Comparison of ENCODE assay signal across 8 mouse cellular contexts in the genomic region with DNA sequence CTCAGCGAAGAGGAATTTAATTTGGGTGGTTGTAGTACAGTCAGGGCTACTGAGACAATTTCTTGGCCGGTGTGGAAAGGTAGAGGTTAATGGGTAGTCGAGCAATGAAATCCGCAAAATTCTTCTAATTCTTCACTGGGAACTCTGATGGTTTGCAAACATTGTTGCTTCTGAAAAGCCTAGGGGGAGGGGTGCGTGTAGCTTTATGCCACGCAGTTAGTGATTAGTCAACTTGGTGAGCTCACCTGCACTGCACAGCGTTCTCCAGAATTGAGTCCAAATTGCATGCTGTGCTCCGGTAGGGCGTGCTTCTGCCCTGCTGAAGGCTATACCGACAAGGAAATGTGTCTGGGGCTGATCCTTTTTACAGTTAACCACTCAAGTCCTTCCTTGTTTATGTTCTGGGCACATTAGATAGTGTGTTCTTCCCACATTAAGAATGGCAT. TPM values are rescaled to one million over a fixed set of nuclear protein-coding genes. Genes with fewer than 3 reads are reported as not detected.
A peak's percentile ranks its signal among the peaks of the same experiment; 100 is the strongest.
DNase-seq lines count a peak whose midpoint lies in the region; ATAC-seq and TF ChIP-seq lines count a peak whose summit lies in the region.

No protein-coding gene starts in this region.

- H3K9ac ChIP-seq in lung, postnatal 0 days (replicated peaks; ENCODE audit: low read depth): no peak overlapping the region
- H3K9ac ChIP-seq in forebrain, embryonic 14.5 days (ENCODE audit: low read length): no peak overlapping the region

- peak overlapping the region; percentile 48 for H3K27ac ChIP-seq in lung, postnatal 0 days (ENCODE audit: low read length)
- H3K27ac ChIP-seq in forebrain, embryonic 14.5 days (ENCODE audit: low read depth, low read length): no peak overlapping the region

- H3K27me3 ChIP-seq in lung, postnatal 0 days (replicated peaks; ENCODE audit: insufficient read depth, low read length): no peaks in the 10 kb centered on the region
- no peaks in the 10 kb centered on the region for H3K27me3 ChIP-seq in forebrain, embryonic 14.5 days (replicated peaks; ENCODE audit: control insufficient read depth, insufficient read depth, low read length)

- H3K4me3 ChIP-seq in lung, postnatal 0 days (ENCODE audit: low read depth, low read length): no peak overlapping the region
- no peak overlapping the region for H3K4me3 ChIP-seq in forebrain, embryonic 14.5 days (ENCODE audit: low read depth, low read length)

- H3K4me2 ChIP-seq in lung, postnatal 0 days (replicated peaks; ENCODE audit: low read depth, low read length): peak overlapping the region; percentile 23; the same call in 1 of the 2 replicates
- no peak overlapping the region for H3K4me2 ChIP-seq in forebrain, embryonic 14.5 days (ENCODE audit: low read length)

- 0 out of 2 replicates have a peak, but pooled peaks have one; percentile 12 for ATAC-seq in granulocyte monocyte progenitor cell, adult 5-6 weeks (replicated peaks; ENCODE audit: poor library complexity, severe bottlenecking)
- ATAC-seq in lung, postnatal 0 days: peak; percentile 36
- no peak for ATAC-seq in forebrain, embryonic 14.5 days

- peak; percentile 7 for DNase-seq in gastrocnemius, adult 18-20 months (ENCODE audit: low spot score)
- no peak for DNase-seq in gastrocnemius, postnatal 36 days
- peak; percentile 60 for DNase-seq in CD4-positive, CD25-positive, alpha-beta regulatory T cell, adult 2 months (ENCODE audit: low read depth, low spot score)
- peak; percentile 79 for DNase-seq in lung, postnatal 0 days (ENCODE audit: low spot score)
- DNase-seq in frontal cortex, postnatal 10 days (ENCODE audit: low spot score in 2 of 2): no peak
- no peak for DNase-seq in adrenal gland, postnatal 14 days
- DNase-seq in forebrain, embryonic 14.5 days (ENCODE audit: low spot score): no peak

- no peaks in the 10 kb centered on the region for H3K4me1 ChIP-seq in lung, postnatal 0 days (ENCODE audit: insufficient read depth, low read depth, low read length)
- H3K4me1 ChIP-seq in forebrain, embryonic 14.5 days (ENCODE audit: control insufficient read depth, insufficient read depth, low read length): no peaks in the 10 kb centered on the region

- no peaks in the 10 kb centered on the region for H3K9me3 ChIP-seq in lung, postnatal 0 days (ENCODE audit: low read length)
- no peaks in the 10 kb centered on the region for H3K9me3 ChIP-seq in forebrain, embryonic 14.5 days (replicated peaks; ENCODE audit: control insufficient read depth, low read length)

- WGBS in lung, postnatal 0 days: 30% methylated on average over 10 of the region's 10 CpGs
- WGBS in forebrain, embryonic 14.5 days: 46% methylated on average over 10 of the region's 10 CpGs

- no peak for TF ChIP-seq CTCF in lung, postnatal 0 days (IDR thresholded peaks at IDR 0.05)

- intact Hi-C loops in gastrocnemius, postnatal 36 days (cut with DNase I): loop anchor here (2.0 kb wide), 1 partner anchor 129 kb away; a partner anchor contains a TSS

- TF ChIP-seq EP300 in lung, postnatal 0 days (IDR thresholded peaks at IDR 0.05): peak; percentile 53

- H3K36me3 ChIP-seq in lung, postnatal 0 days (ENCODE audit: insufficient read depth, low read length): no peaks in the 10 kb centered on the region
- H3K36me3 ChIP-seq in forebrain, embryonic 14.5 days (ENCODE audit: control insufficient read depth, insufficient read depth, low read length): no peaks in the 10 kb centered on the region

RNA-seq across cellular contexts. Expression of a gene that starts 1.2 kb away (rescaled TPM):
- 1 to 10 TPM; 8.3 to 9.8 TPM for total RNA-seq in gastrocnemius, adult 18-20 months (2021)
- 10 to 100 TPM in 1 of 2 experiments, 1 to 10 TPM in 1; 9.3 to 11.7 TPM for total RNA-seq in gastrocnemius, postnatal 36 days (2021)
- 27.4 and 30.8 TPM in 2 replicates for total RNA-seq in granulocyte monocyte progenitor cell, adult 5-6 weeks (2014; fragmentation: Nextera tagmentation)
- 28.0 and 35.1 TPM in 2 replicates for total RNA-seq in granulocyte monocyte progenitor cell, adult 5-6 weeks (2017)
- polyA plus RNA-seq in lung, postnatal 0 days (2015; fragmentation: Nextera tagmentation; extraction: Ambion mirVana): 16.8 and 22.7 TPM in 2 replicates
- total RNA-seq in adrenal gland, postnatal 14 days (2021): 52.5 and 58.7 TPM in 2 replicates
- polyA plus RNA-seq in forebrain, embryonic 14.5 days (2014; fragmentation: Nextera tagmentation; extraction: Ambion mirVana): 6.1 and 8.5 TPM in 2 replicates

Comparison
In these comparisons a context has a peak if more than half of its experiments do, and no peak if none do; other contexts are left out.
1. DNase-seq: peak in gastrocnemius, adult 18-20 months (single experiment), CD4-positive, CD25-positive, alpha-beta regulatory T cell, adult 2 months (single experiment) and lung, postnatal 0 days (single experiment); none in gastrocnemius, postnatal 36 days (0 of 2), frontal cortex, postnatal 10 days (0 of 2), adrenal gland, postnatal 14 days (single experiment) and forebrain, embryonic 14.5 days (single experiment).